Mouse (Mus musculus): ENCODE measurements around the gene Scgb1b24. TPM values are rescaled to one million over a fixed set of nuclear protein-coding genes. Genes with fewer than 3 reads are reported as not detected.

Scgb1b24 gene
- total RNA-seq (2012; rRNA removed) (not detected in 2 replicates), total RNA-seq (2014; rRNA removed) (not detected in 2 replicates), polyA plus RNA-seq (2012; ENCODE audit: insufficient read length, low read depth) (not detected in 2 replicates)

- dilution Hi-C loops (cut with MboI; ENCODE audit: extremely low pct_ligation_motif_present, extremely low pct_unique_long_range_greater_than_20kb, low sequenced_read_pairs) = no loop called here
- Histone ChIP-seq H3K27ac (ENCODE audit: insufficient read depth, low read depth) (no peak within 1 kb of the TSS), H3K36me3 (replicated peaks in 1 of 2; ENCODE audit: control insufficient read depth in 1 of 2, insufficient read depth in 1 of 2, low read length in 1 of 2) (no peaks in the 10 kb centered on the region)
These were observed at the start of gene Scgb1b24 for GRCm38 (mm10) chr7:33743499-33743898. Scgb1b24 (plus strand) TSS chr7:33743799.

DNA sequence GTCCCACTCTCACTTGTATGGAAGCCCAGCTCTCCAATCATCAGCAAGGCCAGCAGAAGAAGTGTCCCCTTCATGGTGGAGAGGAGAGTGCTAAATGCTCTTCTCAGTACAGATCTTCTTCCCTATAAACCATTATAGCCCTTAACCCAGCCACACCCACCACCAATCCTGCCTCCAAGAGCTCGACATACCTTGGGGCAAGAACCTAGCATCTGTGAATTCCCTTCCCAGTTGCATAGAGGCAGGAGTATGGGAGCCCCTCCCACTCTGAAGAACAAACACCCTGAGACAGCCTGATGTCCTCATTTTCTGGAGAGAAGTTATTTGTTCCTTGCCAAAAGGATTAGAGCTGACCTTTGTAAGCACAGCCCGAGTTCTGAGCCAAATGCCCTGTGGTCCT lies 4.4 kb upstream of the Scgb1b24 start, which contains the start of gene Scgb2b24:
Scgb2b24 (minus strand) TSS at position 101 of the 400 bp plus-strand sequence.
- no peaks in the 10 kb centered on the region for H3K27me3 ChIP-seq (replicated peaks)
- no peak within 1 kb of the TSS for H3K27ac ChIP-seq (ENCODE audit: insufficient read depth, low read depth)
- TF ChIP-seq GABPA (IDR thresholded peaks at IDR 0.05; ENCODE audit: insufficient replicate concordance, low read depth, low read length) = no peak
- no peak for TF ChIP-seq JUND (conservative IDR thresholded peaks at IDR 0.05; ENCODE audit: low read depth, low read length)
- TF ChIP-seq CHD2 (IDR thresholded peaks at IDR 0.05; ENCODE audit: low read length) = no peak
- no peak for TF ChIP-seq MXI1 (IDR thresholded peaks at IDR 0.05; ENCODE audit: low read depth, low read length)
- TF ChIP-seq IRF4 (IDR thresholded peaks at IDR 0.05; ENCODE audit: low read depth, low read length) = no peak
- TF ChIP-seq MYC (IDR thresholded peaks at IDR 0.05; ENCODE audit: low read depth, low read length) = no peak
- TF ChIP-seq PAX5 (IDR thresholded peaks at IDR 0.05; ENCODE audit: low read length) = no peak
- TF ChIP-seq CTCF (conservative IDR thresholded peaks at IDR 0.05 in 1 of 2, IDR thresholded peaks at IDR 0.05 in 1 of 2; ENCODE audit: low read depth in 2 of 2, low read length in 2 of 2) = no peak
- no peak for TF ChIP-seq ZMIZ1 (IDR thresholded peaks at IDR 0.05; ENCODE audit: low read depth, low read length)
- TF ChIP-seq ELF1 (IDR thresholded peaks at IDR 0.05; ENCODE audit: low read depth, low read length) = no peak
- no peak for TF ChIP-seq MAX (IDR thresholded peaks at IDR 0.05; ENCODE audit: low read length)
- TF ChIP-seq ZNF384 (IDR thresholded peaks at IDR 0.05; ENCODE audit: low read depth, low read length) = no peak
- TF ChIP-seq BHLHE40 (IDR thresholded peaks at IDR 0.05; ENCODE audit: low read depth, low read length) = no peak
- TF ChIP-seq ZKSCAN1 (IDR thresholded peaks at IDR 0.05; ENCODE audit: borderline replicate concordance, low read depth, low read length) = no peak
- no peak for TF ChIP-seq E2F4 (IDR thresholded peaks at IDR 0.05; ENCODE audit: insufficient replicate concordance, low read depth, low read length)
- TF ChIP-seq CHD1 (IDR thresholded peaks at IDR 0.05; ENCODE audit: low read depth, low read length) = no peak
- no peak for TF ChIP-seq HCFC1 (IDR thresholded peaks at IDR 0.05; ENCODE audit: low read depth, low read length)
- no peak for TF ChIP-seq SMC3 (IDR thresholded peaks at IDR 0.05; ENCODE audit: low read depth, low read length)
- no peak for TF ChIP-seq TCF12 (IDR thresholded peaks at IDR 0.05; ENCODE audit: low read depth, low read length)
- H3K9ac ChIP-seq (ENCODE audit: insufficient read depth, low read depth) = no peak within 1 kb of the TSS
- dilution Hi-C loops (cut with MboI; ENCODE audit: extremely low pct_ligation_motif_present, extremely low pct_unique_long_range_greater_than_20kb, low sequenced_read_pairs) (no loop called here), in situ Hi-C loops (cut with MboI; ENCODE audit: low pct_ligation_motif_present, low pct_unique_long_range_greater_than_20kb, low sequenced_read_pairs) (no loop called here)
- no peaks in the 10 kb centered on the region for H3K36me3 ChIP-seq (replicated peaks in 1 of 2; ENCODE audit: control insufficient read depth in 1 of 2, insufficient read depth in 1 of 2, low read length in 1 of 2)
- no peaks in the 10 kb centered on the region for H3K4me1 ChIP-seq (ENCODE audit: control insufficient read depth in 1 of 2, insufficient read depth in 2 of 2)
- H3K4me3 ChIP-seq (replicated peaks in 1 of 3; ENCODE audit: low read depth in 2 of 3, low read length in 2 of 3, poor library complexity in 1 of 3) = no peak within 1 kb of the TSS
- DNase-seq (ENCODE audit: extremely low read depth) = no peak
- H3K9me3 ChIP-seq (replicated peaks; ENCODE audit: low read length) = no peaks in the 10 kb centered on the region
- H3K4me2 ChIP-seq (ENCODE audit: insufficient read depth, low read depth, poor library complexity, severe bottlenecking) = no peak within 1 kb of the TSS
- no peaks in the 10 kb centered on the region for H3K79me2 ChIP-seq (replicated peaks; ENCODE audit: control insufficient read depth, extremely low read depth, insufficient read depth, poor library complexity, severe bottlenecking)

More at GRCm38 (mm10) chr7:33743499-33743898, at the start of gene Scgb1b24:
- no peak for DNase-seq (ENCODE audit: extremely low read depth)
- Histone ChIP-seq H3K9me3 (replicated peaks; ENCODE audit: low read length) (no peaks in the 10 kb centered on the region), H3K4me3 (replicated peaks in 1 of 3; ENCODE audit: low read depth in 2 of 3, low read length in 2 of 3, poor library complexity in 1 of 3) (no peak within 1 kb of the TSS), H3K27me3 (replicated peaks) (no peaks in the 10 kb centered on the region), H3K4me1 (ENCODE audit: control insufficient read depth in 1 of 2, insufficient read depth in 2 of 2) (no peaks in the 10 kb centered on the region), H3K79me2 (replicated peaks; ENCODE audit: control insufficient read depth, extremely low read depth, insufficient read depth, poor library complexity, severe bottlenecking) (no peaks in the 10 kb centered on the region), H3K9ac (ENCODE audit: insufficient read depth, low read depth) (no peak within 1 kb of the TSS), H3K4me2 (ENCODE audit: insufficient read depth, low read depth, poor library complexity, severe bottlenecking) (no peak within 1 kb of the TSS)
- TF ChIP-seq RAD21 (IDR thresholded peaks at IDR 0.05; ENCODE audit: low read depth, low read length) = no peak
- no peak for TF ChIP-seq USF2 (conservative IDR thresholded peaks at IDR 0.05; ENCODE audit: low read depth, low read length)
- TF ChIP-seq JUND (conservative IDR thresholded peaks at IDR 0.05; ENCODE audit: low read depth, low read length) = no peak
- TF ChIP-seq JUN (IDR thresholded peaks at IDR 0.05; ENCODE audit: insufficient read depth, low read depth, low read length) = no peak
- no peak for TF ChIP-seq NELFE (IDR thresholded peaks at IDR 0.05; ENCODE audit: low read depth, low read length)
- TF ChIP-seq PAX5 (IDR thresholded peaks at IDR 0.05; ENCODE audit: low read length) = no peak
- TF ChIP-seq MAZ (IDR thresholded peaks at IDR 0.05; ENCODE audit: low read depth, low read length) = no peak
- TF ChIP-seq POLR2AphosphoS2 (IDR thresholded peaks at IDR 0.05; ENCODE audit: low read depth, low read length) = no peak
- TF ChIP-seq NRF1 (IDR thresholded peaks at IDR 0.05; ENCODE audit: low read depth, low read length) = no peak
- TF ChIP-seq ETS1 (conservative IDR thresholded peaks at IDR 0.05; ENCODE audit: low read depth, low read length) = no peak
- no peak for TF ChIP-seq CTCF (conservative IDR thresholded peaks at IDR 0.05 in 1 of 2, IDR thresholded peaks at IDR 0.05 in 1 of 2; ENCODE audit: low read depth in 2 of 2, low read length in 2 of 2)
- TF ChIP-seq ZMIZ1 (IDR thresholded peaks at IDR 0.05; ENCODE audit: low read depth, low read length) = no peak
- TF ChIP-seq MYC (IDR thresholded peaks at IDR 0.05; ENCODE audit: low read depth, low read length) = no peak
- in situ Hi-C loops (cut with MboI; ENCODE audit: low pct_ligation_motif_present, low pct_unique_long_range_greater_than_20kb, low sequenced_read_pairs) = no loop called here
